Mouse (Mus musculus) heart, embryonic 12.5 days (tissue): ENCODE measurements at regions not wholly inside any gene's neighbourhood (a gene's known extent, or its start where the extent isn't known, plus 50 kb on each side); places are given as distances from the start of the nearest gene placed in this dataset.

Experiments used
- ATAC-seq: fragments of 200-750 bp; cut with Nextera tagmentation; 2 replicates; pipeline ENCODE4 v1.8.0; 2017; ENCODE audit warnings: moderate TSS enrichment, moderate library complexity; ENCODE audit not compliant: insufficient number of reproducible peaks, low FRiP score
- H3K27ac ChIP-seq: fragments of 300-500 bp; sonication (generic); 2 replicates; pipeline ENCODE4 v1.5.1; 2016; ENCODE audit warnings: mild to moderate bottlenecking, moderate library complexity; ENCODE audit not compliant: poor library complexity, severe bottlenecking
- H3K27me3 ChIP-seq: fragments of 300-500 bp; sonication (generic); replicated peaks from 2 replicates; pipeline ENCODE4 v1.6.1; 2016; ENCODE audit warnings: mild to moderate bottlenecking, moderate library complexity
- H3K36me3 ChIP-seq: fragments of 300-500 bp; sonication (generic); 2 replicates; pipeline ENCODE4 v1.6.1; 2016; ENCODE audit warnings: mild to moderate bottlenecking, moderate library complexity
- H3K4me1 ChIP-seq: fragments of 300-500 bp; sonication (generic); replicated peaks from 2 replicates; pipeline ENCODE4 v1.6.1; 2016; ENCODE audit warnings: mild to moderate bottlenecking
- H3K4me2 ChIP-seq: fragments of 300-500 bp; sonication (generic); 2 replicates; pipeline ENCODE4 v1.6.1; 2016; ENCODE audit warnings: mild to moderate bottlenecking, moderate library complexity
- H3K4me3 ChIP-seq: fragments of 300-500 bp; sonication (generic); 2 replicates; pipeline ENCODE4 v1.5.1; 2016; ENCODE audit warnings: mild to moderate bottlenecking
- H3K9ac ChIP-seq: fragments of 300-500 bp; sonication (generic); 2 replicates; pipeline ENCODE4 v1.6.1; 2016; ENCODE audit warnings: mild to moderate bottlenecking, moderate library complexity
- H3K9me3 ChIP-seq: fragments of 300-500 bp; sonication (generic); replicated peaks from 2 replicates; pipeline ENCODE4 v1.6.1; 2016; ENCODE audit warnings: mild to moderate bottlenecking, moderate library complexity
- WGBS: fragments of 180-500 bp; shearing (Covaris S2); methylation state at CpG from one replicate; pipeline ENCODE4 v1.1.7; 2016; 5-methylcytosine and 5-hydroxymethylcytosine counted together

DNA sequence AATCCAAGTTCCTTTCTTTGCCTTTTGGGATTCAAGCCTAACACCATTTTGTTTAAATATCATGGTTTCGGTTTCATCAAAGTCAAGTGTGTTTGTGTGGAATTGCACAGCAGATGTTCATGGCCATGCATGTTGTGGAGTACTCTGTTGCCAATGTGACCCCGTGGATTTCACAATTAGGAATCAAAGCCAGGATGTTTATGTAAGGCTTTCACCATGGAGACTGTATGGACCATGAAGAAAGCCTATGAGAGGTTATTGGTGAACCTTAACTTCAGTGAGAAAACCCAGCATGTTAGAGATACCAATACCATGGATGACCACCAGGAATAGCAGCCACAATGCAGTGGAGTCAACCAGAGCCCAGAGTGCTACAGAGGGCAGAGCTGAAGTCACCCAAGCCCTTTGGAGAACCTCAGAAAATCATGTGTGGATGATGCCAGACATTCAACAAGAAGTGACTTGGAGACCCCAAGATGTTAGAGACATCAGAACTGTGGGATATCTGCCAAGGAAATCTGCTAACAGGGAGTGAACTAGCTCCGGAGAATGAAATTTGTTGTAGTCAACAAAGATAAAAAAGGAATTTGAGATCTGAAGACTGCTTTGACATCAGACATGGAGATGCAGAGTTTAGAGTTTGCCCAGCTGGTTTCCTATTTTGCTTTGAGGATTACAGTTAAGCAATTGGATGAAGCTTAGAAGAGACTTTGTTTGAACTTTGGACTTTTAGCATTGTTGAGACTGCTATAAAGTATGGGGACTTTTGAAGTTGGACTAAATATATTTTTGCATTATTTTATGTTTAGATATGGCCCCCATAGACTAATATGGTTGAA is 615.3 kb downstream of the Tmem182 start:
- Histone ChIP-seq H3K4me2 (no peak overlapping the region), H3K9me3 (no peaks in the 10 kb centered on the region), H3K27me3 (no peaks in the 10 kb centered on the region), H3K9ac (no peak overlapping the region), H3K27ac (no peak overlapping the region), H3K36me3 (no peaks in the 10 kb centered on the region), H3K4me1 (no peaks in the 10 kb centered on the region), H3K4me3 (no peak overlapping the region)
- WGBS: 76% methylated on average over 3 of the region's 3 CpGs
- no peak for ATAC-seq

DNA sequence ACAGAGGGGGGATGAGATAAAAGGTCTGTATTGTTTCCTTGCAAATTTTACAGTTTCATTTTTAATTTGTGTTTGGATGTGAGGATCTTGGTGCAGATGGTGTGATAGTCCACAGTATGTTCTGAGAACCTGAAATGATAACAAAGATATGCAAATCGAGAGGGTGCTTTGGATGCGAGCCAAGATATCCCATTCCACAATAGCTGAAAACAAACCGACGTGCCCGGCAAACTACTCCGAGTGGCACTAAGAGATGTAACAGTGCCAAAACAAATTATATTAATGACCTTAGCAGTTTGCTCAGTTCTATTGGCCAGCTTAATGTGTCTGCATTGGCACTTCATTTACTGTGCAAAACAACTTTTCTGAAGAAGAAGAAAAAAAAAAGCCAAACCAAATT is 622.5 kb downstream of the Tmem182 start:
- 45% methylated on average over 6 of the region's 6 CpGs for WGBS
- no peak for ATAC-seq
- Histone ChIP-seq H3K27me3 (no peaks in the 10 kb centered on the region), H3K9ac (no peak overlapping the region), H3K4me2 (no peak overlapping the region), H3K4me1 (0 out of 2 replicates have a peak, but pooled peaks cover 3% of the 10 kb centered on the region), H3K27ac (no peak overlapping the region), H3K36me3 (no peaks in the 10 kb centered on the region), H3K9me3 (no peaks in the 10 kb centered on the region), H3K4me3 (no peak overlapping the region)

DNA sequence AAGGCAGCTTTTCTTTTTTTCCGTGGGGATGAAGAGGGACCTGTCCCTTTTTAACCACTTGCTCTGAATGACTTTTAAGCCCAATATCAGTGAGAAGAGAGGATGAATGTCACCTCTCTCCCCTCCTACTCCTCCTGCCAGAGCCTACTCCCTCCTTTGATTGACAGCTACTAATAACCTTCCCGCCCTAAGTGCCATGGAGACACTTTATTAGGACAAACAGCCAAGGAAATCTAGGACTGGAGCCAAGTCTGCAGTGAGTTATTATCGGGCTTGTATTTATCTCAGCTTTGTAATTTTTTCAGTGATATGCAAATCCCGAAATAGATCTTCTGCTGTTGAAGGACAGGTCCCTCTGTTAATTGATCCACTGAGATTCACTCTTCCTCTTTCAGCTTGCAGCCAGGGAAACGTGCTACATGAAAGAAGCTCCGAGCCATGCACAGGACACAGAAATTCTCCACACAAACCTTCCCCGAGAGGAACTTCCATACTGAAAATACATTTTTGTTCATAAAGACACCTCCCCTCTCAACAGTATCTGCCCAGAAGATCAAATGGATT is 625.8 kb downstream of the Tmem182 start:
- no peaks in the 10 kb centered on the region for H3K27me3 ChIP-seq
- H3K4me2 ChIP-seq: peak overlapping the region; percentile 21; the same call in 1 of the 2 replicates
- no peak overlapping the region for H3K9ac ChIP-seq
- no peak overlapping the region for H3K27ac ChIP-seq
- no peaks in the 10 kb centered on the region for H3K9me3 ChIP-seq
- WGBS: 25% methylated on average over 7 of the region's 7 CpGs
- no peaks in the 10 kb centered on the region for H3K36me3 ChIP-seq
- no peak overlapping the region for H3K4me3 ChIP-seq
- ATAC-seq: no peak
- H3K4me1 ChIP-seq: 0 out of 2 replicates have a peak, but pooled peaks cover 3% of the 10 kb centered on the region

DNA sequence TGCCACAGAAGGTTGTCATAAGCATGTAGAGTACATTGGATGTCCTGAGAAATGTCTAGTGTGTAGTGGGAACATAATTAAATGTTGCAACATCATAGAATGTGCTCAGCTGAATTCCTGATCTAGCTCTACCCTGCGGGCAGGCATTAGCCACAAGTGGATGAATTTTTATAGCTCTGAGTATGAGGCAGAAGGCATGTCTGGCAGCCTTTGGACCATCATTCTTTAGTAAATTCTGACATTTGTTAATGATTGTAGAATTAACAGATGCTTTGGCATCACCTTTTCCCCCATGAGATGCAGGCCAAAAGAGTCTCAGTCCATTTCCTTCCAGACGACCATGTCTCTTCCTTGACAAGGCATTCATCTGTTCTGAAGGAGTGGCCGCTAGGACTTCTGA is 630.0 kb downstream of the Tmem182 start:
- Histone ChIP-seq H3K9ac (no peak overlapping the region), H3K27me3 (no peaks in the 10 kb centered on the region), H3K27ac (no peak overlapping the region), H3K4me2 (no peak overlapping the region), H3K4me3 (no peak overlapping the region), H3K4me1 (0 out of 2 replicates have a peak, but pooled peaks cover 3% of the 10 kb centered on the region), H3K9me3 (no peaks in the 10 kb centered on the region), H3K36me3 (no peaks in the 10 kb centered on the region)
- ATAC-seq: no peak
- 87% methylated on average over 3 of the region's 3 CpGs for WGBS

DNA sequence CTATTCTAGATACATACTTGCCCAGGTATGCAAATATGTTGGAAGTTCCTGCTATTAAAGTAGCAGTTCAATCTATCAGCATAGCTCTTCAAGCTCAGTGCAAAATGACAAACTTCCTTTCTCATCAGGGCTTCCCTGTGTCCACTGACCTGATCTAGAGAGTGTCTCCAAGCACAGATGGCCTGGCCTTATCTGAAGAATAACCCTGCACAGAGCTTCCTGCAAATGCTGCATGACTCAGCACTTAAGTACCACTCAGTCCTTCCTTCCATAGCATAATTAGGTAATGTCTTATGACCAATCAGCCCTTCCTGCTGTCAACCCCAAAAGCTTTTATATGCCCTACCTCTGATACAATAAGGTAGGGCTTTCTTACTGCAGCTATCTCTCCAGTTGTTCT is 644.6 kb downstream of the Tmem182 start:
- Histone ChIP-seq H3K27me3 (no peaks in the 10 kb centered on the region), H3K36me3 (no peaks in the 10 kb centered on the region), H3K4me2 (no peak overlapping the region), H3K4me3 (no peak overlapping the region), H3K9ac (no peak overlapping the region), H3K9me3 (no peaks in the 10 kb centered on the region), H3K27ac (no peak overlapping the region), H3K4me1 (peaks cover 4% of the 10 kb centered on the region)
- ATAC-seq: no peak
